Mouse (Mus musculus): ENCODE measurements around the gene Usp22. TPM values are rescaled to one million over a fixed set of nuclear protein-coding genes. Genes with fewer than 3 reads are reported as not detected.

The Usp22 gene
- polyA plus RNA-seq, 1 experiment = 25.1 TPM

GRCm38 (mm10) chr11:61126606-61127355, 48.1 kb downstream of the Usp22 start, which contains the start of gene Tnfrsf13b:
TSS of gene Tnfrsf13b (plus strand) at chr11:61126755.
- Histone ChIP-seq H3K4me1 (ENCODE audit: control insufficient read depth, insufficient read depth, insufficient read length, low read length) (no peaks in the 10 kb centered on the region), H3K27ac (ENCODE audit: insufficient read depth, low read depth, low read length) (peak within 1 kb of the TSS; percentile 57), H3K27me3 (ENCODE audit: control insufficient read depth, insufficient read depth, low read length) (no peaks in the 10 kb centered on the region), H3K4me3 (ENCODE audit: low read depth, low read length) (peak within 1 kb of the TSS; percentile 49), H3K36me3 (ENCODE audit: control insufficient read depth, insufficient read depth, low read length) (no peaks in the 10 kb centered on the region)
- 82% methylated on average over 23 of the region's 23 CpGs for WGBS
- TF ChIP-seq CTCF (IDR thresholded peaks at IDR 0.05; ENCODE audit: extremely low read depth, insufficient read length, insufficient replicate concordance, low read depth, low read length) (no peak), POLR2A (IDR thresholded peaks at IDR 0.05; ENCODE audit: low read depth, low read length) (no peak)

GRCm38 (mm10) chr11:61125970-61126369, 48.9 kb downstream of the Usp22 start:
- Histone ChIP-seq H3K27ac (ENCODE audit: insufficient read depth, low read depth, low read length) (no peak overlapping the region), H3K4me1 (ENCODE audit: control insufficient read depth, insufficient read depth, insufficient read length, low read length) (no peaks in the 10 kb centered on the region), H3K36me3 (ENCODE audit: control insufficient read depth, insufficient read depth, low read length) (no peaks in the 10 kb centered on the region), H3K27me3 (ENCODE audit: control insufficient read depth, insufficient read depth, low read length) (no peaks in the 10 kb centered on the region), H3K4me3 (ENCODE audit: low read depth, low read length) (no peak overlapping the region)
- TF ChIP-seq POLR2A (IDR thresholded peaks at IDR 0.05; ENCODE audit: low read depth, low read length) (no peak), CTCF (IDR thresholded peaks at IDR 0.05; ENCODE audit: extremely low read depth, insufficient read length, insufficient replicate concordance, low read depth, low read length) (no peak)
- WGBS = 86% methylated on average over 5 of the region's 5 CpGs

GRCm38 (mm10) chr11:61123886-61124285, 51.0 kb downstream of the Usp22 start:
- TF ChIP-seq POLR2A (IDR thresholded peaks at IDR 0.05; ENCODE audit: low read depth, low read length) (no peak), CTCF (IDR thresholded peaks at IDR 0.05; ENCODE audit: extremely low read depth, insufficient read length, insufficient replicate concordance, low read depth, low read length) (no peak)
- Histone ChIP-seq H3K27me3 (ENCODE audit: control insufficient read depth, insufficient read depth, low read length) (no peaks in the 10 kb centered on the region), H3K4me3 (ENCODE audit: low read depth, low read length) (no peak overlapping the region), H3K36me3 (ENCODE audit: control insufficient read depth, insufficient read depth, low read length) (no peaks in the 10 kb centered on the region), H3K27ac (ENCODE audit: insufficient read depth, low read depth, low read length) (no peak overlapping the region), H3K4me1 (ENCODE audit: control insufficient read depth, insufficient read depth, insufficient read length, low read length) (no peaks in the 10 kb centered on the region)
- WGBS = 64% methylated on average over 3 of the region's 3 CpGs

GRCm38 (mm10) chr11:61122769-61123288, 52.0 kb downstream of the Usp22 start:
- H3K27ac ChIP-seq (ENCODE audit: insufficient read depth, low read depth, low read length) = no peak overlapping the region
- TF ChIP-seq POLR2A (IDR thresholded peaks at IDR 0.05; ENCODE audit: low read depth, low read length) (no peak), CTCF (IDR thresholded peaks at IDR 0.05; ENCODE audit: extremely low read depth, insufficient read length, insufficient replicate concordance, low read depth, low read length) (no peak)
- H3K36me3 ChIP-seq (ENCODE audit: control insufficient read depth, insufficient read depth, low read length) = no peaks in the 10 kb centered on the region
- no peaks in the 10 kb centered on the region for H3K27me3 ChIP-seq (ENCODE audit: control insufficient read depth, insufficient read depth, low read length)
- 84% methylated on average over 8 of the region's 8 CpGs for WGBS
- no peaks in the 10 kb centered on the region for H3K4me1 ChIP-seq (ENCODE audit: control insufficient read depth, insufficient read depth, insufficient read length, low read length)
- H3K4me3 ChIP-seq (ENCODE audit: low read depth, low read length) = no peak overlapping the region

- Histone ChIP-seq H3K4me1 (ENCODE audit: control insufficient read depth, insufficient read depth, insufficient read length, low read length) (no peaks in the 10 kb centered on the region), H3K36me3 (ENCODE audit: control insufficient read depth, insufficient read depth, low read length) (no peaks in the 10 kb centered on the region), H3K27ac (ENCODE audit: insufficient read depth, low read depth, low read length) (no peak overlapping the region), H3K27me3 (ENCODE audit: control insufficient read depth, insufficient read depth, low read length) (no peaks in the 10 kb centered on the region), H3K4me3 (ENCODE audit: low read depth, low read length) (no peak overlapping the region)
- WGBS = 85% methylated on average over 9 of the region's 9 CpGs
- no peak for TF ChIP-seq POLR2A (IDR thresholded peaks at IDR 0.05; ENCODE audit: low read depth, low read length)
- TF ChIP-seq CTCF (IDR thresholded peaks at IDR 0.05; ENCODE audit: extremely low read depth, insufficient read length, insufficient replicate concordance, low read depth, low read length) = no peak
Observed at GRCm38 (mm10) chr11:61122283-61122768, 52.5 kb downstream of the Usp22 start.

GRCm38 (mm10) chr11:61119996-61120583, 54.8 kb downstream of the Usp22 start:
- Histone ChIP-seq H3K27ac (ENCODE audit: insufficient read depth, low read depth, low read length) (no peak overlapping the region), H3K27me3 (ENCODE audit: control insufficient read depth, insufficient read depth, low read length) (no peaks in the 10 kb centered on the region), H3K36me3 (ENCODE audit: control insufficient read depth, insufficient read depth, low read length) (no peaks in the 10 kb centered on the region), H3K4me3 (ENCODE audit: low read depth, low read length) (no peak overlapping the region), H3K4me1 (ENCODE audit: control insufficient read depth, insufficient read depth, insufficient read length, low read length) (no peaks in the 10 kb centered on the region; the same call in 1 of the 2 replicates)
- no peak for TF ChIP-seq POLR2A (IDR thresholded peaks at IDR 0.05; ENCODE audit: low read depth, low read length)
- TF ChIP-seq CTCF (IDR thresholded peaks at IDR 0.05; ENCODE audit: extremely low read depth, insufficient read length, insufficient replicate concordance, low read depth, low read length) = no peak
- WGBS = 86% methylated on average over 3 of the region's 3 CpGs

- 34% methylated on average over 8 of the region's 8 CpGs for WGBS
- Histone ChIP-seq H3K27me3 (ENCODE audit: control insufficient read depth, insufficient read depth, low read length) (no peaks in the 10 kb centered on the region), H3K27ac (ENCODE audit: insufficient read depth, low read depth, low read length) (no peak overlapping the region), H3K4me1 (ENCODE audit: control insufficient read depth, insufficient read depth, insufficient read length, low read length) (no peaks in the 10 kb centered on the region; the same call in 1 of the 2 replicates), H3K4me3 (ENCODE audit: low read depth, low read length) (no peak overlapping the region), H3K36me3 (ENCODE audit: control insufficient read depth, insufficient read depth, low read length) (no peaks in the 10 kb centered on the region)
- TF ChIP-seq CTCF (IDR thresholded peaks at IDR 0.05; ENCODE audit: extremely low read depth, insufficient read length, insufficient replicate concordance, low read depth, low read length) (no peak), POLR2A (IDR thresholded peaks at IDR 0.05; ENCODE audit: low read depth, low read length) (no peak)
Observed at GRCm38 (mm10) chr11:61116226-61116625, 58.6 kb downstream of the Usp22 start.

Data from small intestine, adult 2 months (tissue).